Mouse (Mus musculus): ENCODE data around the gene Kcnk3.

DNA sequence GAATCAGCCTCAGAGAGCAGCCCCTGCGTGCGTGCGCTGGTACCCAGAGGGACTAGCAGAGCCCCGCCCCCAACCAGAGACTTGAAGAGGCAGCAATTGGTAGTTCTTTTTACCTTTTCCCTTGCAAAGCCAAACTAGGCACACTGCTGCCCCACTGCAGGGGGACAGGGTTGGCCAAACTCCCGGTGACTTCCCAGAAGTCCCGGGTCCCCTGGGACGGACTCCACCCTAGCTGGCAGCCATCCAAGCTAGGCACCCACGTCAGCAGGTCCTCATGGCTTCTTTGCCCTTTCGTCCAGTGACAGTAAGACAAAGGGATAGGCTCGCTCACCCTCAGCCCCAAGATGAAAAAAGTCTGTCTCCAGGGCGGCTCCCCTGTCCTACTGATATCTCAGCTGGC is 29.9 kb downstream of the Kcnk3 start:
- no peak for TF ChIP-seq CTCF (conservative IDR thresholded peaks at IDR 0.05; ENCODE audit: low read length)
- TF ChIP-seq POU5F1 (IDR thresholded peaks at IDR 0.05; ENCODE audit: borderline replicate concordance, low read length), result no peak

Data from E14TG2a.4 (cell line).